Mouse (Mus musculus) E14TG2a.4 (cell line): ENCODE measurements around the gene Cript.
"Not testable (repeated sequence)": the region's sequence is repeated elsewhere in the genome, so short reads cannot be mapped to it uniquely, and the experiment has no call there.

Source experiments
- H3K27me3 ChIP-seq: 2 replicates; pipeline ENCODE4 v1.6.1; 2014; ENCODE audit warnings: low read length, control low read depth; ENCODE audit not compliant: insufficient read depth
- H3K36me3 ChIP-seq: 2 replicates; pipeline ENCODE4 v1.6.1; 2014; ENCODE audit warnings: low read length, control low read depth; ENCODE audit not compliant: insufficient read depth
- H3K4me1 ChIP-seq: replicated peaks from 2 replicates; pipeline ENCODE4 v1.6.1; 2014; ENCODE audit warnings: low read depth, low read length, control low read depth
- H3K4me3 ChIP-seq: replicated peaks from 2 replicates; pipeline ENCODE4 v1.5.1; 2014; ENCODE audit warnings: mild to moderate bottlenecking, low read length
- H3K9me3 ChIP-seq: 2 replicates; pipeline ENCODE4 v1.6.1; 2014; ENCODE audit warnings: low read length, control low read depth
- CTCF ChIP-seq: conservative IDR thresholded peaks from 2 replicates; pipeline ENCODE4 v1.5.1; 2014; ENCODE audit warnings: low read length
- NANOG ChIP-seq: IDR thresholded peaks from 2 replicates; pipeline ENCODE4 v1.6.1; 2014; ENCODE audit warnings: borderline replicate concordance, low read length, mixed read lengths
- POU5F1 ChIP-seq: IDR thresholded peaks from 2 replicates; pipeline ENCODE4 v1.6.1; 2014; ENCODE audit warnings: low read length, borderline replicate concordance

The Cript gene

GRCm38 (mm10) chr17:87072766-87073440 is 47.6 kb downstream of the Cript start:
- no peaks in the 10 kb centered on the region for H3K36me3 ChIP-seq
- no peaks in the 10 kb centered on the region for H3K4me1 ChIP-seq
- TF ChIP-seq CTCF (no peak), POU5F1 (no peak), NANOG (no peak)
- no peak overlapping the region for H3K4me3 ChIP-seq
- H3K9me3 ChIP-seq: no peaks in the 10 kb centered on the region
- no peaks in the 10 kb centered on the region for H3K27me3 ChIP-seq

DNA sequence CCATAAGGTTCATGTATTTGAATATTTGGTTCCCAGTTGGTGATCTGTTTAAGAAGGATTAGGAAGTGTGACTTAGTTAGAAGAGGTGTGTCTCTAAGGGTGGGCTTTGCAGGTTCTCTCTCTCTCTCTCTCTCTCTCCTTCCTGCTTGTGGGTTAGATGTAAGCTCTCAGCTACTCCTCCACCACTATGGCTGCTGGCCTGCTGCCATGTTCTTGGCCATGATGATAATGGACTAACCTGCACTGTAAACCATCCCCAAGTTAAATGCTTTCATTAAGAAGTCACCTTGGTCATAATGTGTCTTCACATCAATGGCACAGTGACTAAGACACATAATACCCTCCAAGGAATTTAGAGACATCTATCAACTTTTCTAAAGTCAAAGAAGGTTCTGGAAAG is 48.1 kb downstream of the Cript start:
- Histone ChIP-seq H3K9me3 (no peaks in the 10 kb centered on the region), H3K36me3 (no peaks in the 10 kb centered on the region), H3K4me1 (no peaks in the 10 kb centered on the region), H3K27me3 (no peaks in the 10 kb centered on the region), H3K4me3 (no peak overlapping the region)
- TF ChIP-seq NANOG: no peak
- no peak for TF ChIP-seq CTCF
- no peak for TF ChIP-seq POU5F1

GRCm38 (mm10) chr17:87078217-87078616 is 52.9 kb downstream of the Cript start:
- not testable (repeated sequence) for H3K4me1 ChIP-seq, H3K9me3 ChIP-seq, H3K36me3 ChIP-seq, H3K4me3 ChIP-seq, H3K27me3 ChIP-seq

DNA sequence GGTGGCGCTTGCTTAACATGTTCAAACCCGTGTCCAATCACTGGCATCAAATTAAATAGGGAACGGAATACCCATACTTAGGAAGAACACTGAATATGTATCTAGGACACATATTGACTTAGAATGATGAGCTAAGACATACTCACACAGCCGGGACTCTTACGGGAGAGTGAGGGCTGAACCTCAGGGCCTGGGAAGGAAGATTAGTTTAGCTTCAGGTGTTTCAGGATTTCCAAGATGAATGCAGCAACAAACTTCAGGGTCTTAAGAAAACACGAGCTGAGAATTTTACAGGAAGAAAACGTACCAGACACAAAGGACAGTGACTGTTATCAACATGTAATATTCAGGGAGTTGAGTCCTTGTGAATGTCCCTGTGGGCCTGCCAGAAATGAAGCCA is 55.4 kb downstream of the Cript start:
- TF ChIP-seq CTCF (no peak), POU5F1 (no peak), NANOG (no peak)
- H3K4me3 ChIP-seq: no peak overlapping the region
- H3K36me3 ChIP-seq: no peaks in the 10 kb centered on the region
- no peaks in the 10 kb centered on the region for H3K9me3 ChIP-seq
- no peaks in the 10 kb centered on the region for H3K4me1 ChIP-seq
- no peaks in the 10 kb centered on the region for H3K27me3 ChIP-seq

DNA sequence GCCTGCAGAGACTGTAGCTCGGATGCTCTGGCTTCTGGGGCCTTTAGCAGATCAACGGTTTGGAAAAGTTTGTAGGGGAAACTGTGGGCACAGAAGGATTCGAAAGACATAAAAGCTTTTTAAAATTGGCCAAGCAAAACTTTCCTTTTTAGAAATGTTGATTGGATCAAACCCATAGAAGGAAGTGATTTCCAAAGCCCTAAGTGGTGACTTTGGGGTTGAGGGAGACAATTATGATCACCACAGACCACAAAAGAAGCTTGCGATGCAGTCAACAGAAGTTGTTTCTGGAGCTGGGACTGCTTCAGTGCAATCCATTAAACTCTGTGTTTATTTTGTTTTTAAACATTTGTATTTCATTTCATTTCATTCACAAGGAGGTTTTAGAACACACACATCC is 57.2 kb downstream of the Cript start:
- Histone ChIP-seq H3K9me3 (no peaks in the 10 kb centered on the region), H3K4me3 (no peak overlapping the region), H3K4me1 (no peaks in the 10 kb centered on the region), H3K36me3 (no peaks in the 10 kb centered on the region), H3K27me3 (no peaks in the 10 kb centered on the region)
- no peak for TF ChIP-seq NANOG

DNA sequence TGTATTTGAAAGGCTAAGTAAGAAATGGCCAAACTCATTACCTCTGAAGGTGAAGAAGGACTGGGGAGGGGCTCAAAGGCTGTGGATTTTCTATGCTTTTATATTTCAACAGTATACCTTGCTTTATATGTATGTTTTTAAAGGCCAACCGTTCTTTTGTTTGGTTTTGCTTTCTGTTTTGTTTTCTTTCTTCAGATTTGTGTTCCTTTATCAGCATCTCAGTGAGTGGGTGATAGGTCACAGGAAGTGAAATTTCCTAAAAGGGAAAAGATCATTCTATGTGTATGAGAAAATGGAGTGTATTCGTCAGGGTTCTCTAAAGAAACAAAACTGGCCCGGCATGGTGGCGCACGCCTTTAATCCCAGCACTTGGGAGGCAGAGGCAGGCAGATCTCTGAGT is 58.3 kb downstream of the Cript start:
- Histone ChIP-seq H3K27me3 (no peaks in the 10 kb centered on the region), H3K9me3 (no peaks in the 10 kb centered on the region), H3K4me1 (no peaks in the 10 kb centered on the region), H3K36me3 (no peaks in the 10 kb centered on the region), H3K4me3 (no peak overlapping the region)
- TF ChIP-seq NANOG: no peak
